7 mouse cellular contexts compared by ENCODE assay signal in the genomic region with DNA sequence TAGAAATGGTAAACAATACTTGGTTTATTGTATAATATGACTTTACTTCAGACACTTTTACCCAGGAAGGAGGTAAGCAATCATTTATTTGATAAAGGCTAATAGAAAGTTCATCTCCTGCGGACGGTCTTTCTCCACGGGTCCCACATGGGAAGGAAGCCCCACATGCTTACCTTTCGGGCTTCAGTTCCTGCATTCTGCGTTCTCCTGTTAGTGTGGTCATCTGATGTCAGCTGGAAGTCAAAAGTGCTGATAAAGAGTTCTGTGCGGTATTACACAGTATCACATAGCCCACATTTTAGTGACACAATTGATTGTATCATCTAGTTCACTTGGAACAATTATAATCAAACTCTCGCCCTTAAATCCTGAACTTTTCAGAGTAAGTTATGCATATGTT. TPM values are rescaled to one million over a fixed set of nuclear protein-coding genes. Genes with fewer than 3 reads are reported as not detected.
DNase-seq lines count a peak whose midpoint lies in the region; ATAC-seq and TF ChIP-seq lines count a peak whose summit lies in the region.

No protein-coding gene starts in this region.

- no peak overlapping the region for H3K27ac ChIP-seq in lung, embryonic 15.5 days
- H3K27ac ChIP-seq in forebrain, embryonic 12.5 days = no peak overlapping the region
- no peak overlapping the region for H3K27ac ChIP-seq in limb, embryonic 15.5 days
- H3K27ac ChIP-seq in stomach, postnatal 0 days (replicated peaks) = no peak overlapping the region

- no peaks in the 10 kb centered on the region for H3K27me3 ChIP-seq in lung, embryonic 15.5 days
- H3K27me3 ChIP-seq in forebrain, embryonic 12.5 days = no peaks in the 10 kb centered on the region
- H3K27me3 ChIP-seq in limb, embryonic 15.5 days = no peaks in the 10 kb centered on the region
- no peaks in the 10 kb centered on the region for H3K27me3 ChIP-seq in stomach, postnatal 0 days (ENCODE audit: control insufficient read depth, insufficient read depth, low read length)

- DNase-seq in lung, adult 18-20 months = no peak
- DNase-seq in stomach, postnatal 0 days (ENCODE audit: low spot score) = no peak
- DNase-seq in frontal cortex, adult 2 months (ENCODE audit: extremely low spot score in 1 of 2, low spot score in 1 of 2) = no peak
- DNase-seq in layer of hippocampus, adult 8-10 months (ENCODE audit: low spot score in 2 of 2) = no peak

- no peak overlapping the region for H3K9ac ChIP-seq in lung, embryonic 15.5 days
- H3K9ac ChIP-seq in forebrain, embryonic 12.5 days = peak overlapping the region; percentile 90; the same call in 1 of the 2 replicates
- no peak overlapping the region for H3K9ac ChIP-seq in limb, embryonic 15.5 days
- no peak overlapping the region for H3K9ac ChIP-seq in stomach, postnatal 0 days (ENCODE audit: low read length)

- ATAC-seq in lung, embryonic 15.5 days (ENCODE audit: borderline replicate concordance, extremely low read depth, low FRiP score, low TSS enrichment) = no peak
- no peak for ATAC-seq in forebrain, embryonic 12.5 days (ENCODE audit: low FRiP score)
- ATAC-seq in limb, embryonic 15.5 days (ENCODE audit: insufficient number of reproducible peaks, low FRiP score, low TSS enrichment, low read depth) = no peak
- no peak for ATAC-seq in stomach, postnatal 0 days (ENCODE audit: low FRiP score, low TSS enrichment)

- H3K4me3 ChIP-seq in lung, embryonic 15.5 days = peak overlapping the region; percentile 81
- H3K4me3 ChIP-seq in forebrain, embryonic 12.5 days (replicated peaks) = peak overlapping the region; percentile 75
- H3K4me3 ChIP-seq in limb, embryonic 15.5 days = peak overlapping the region; percentile 59
- H3K4me3 ChIP-seq in stomach, postnatal 0 days (ENCODE audit: low read depth, low read length) = peak overlapping the region; percentile 71

- no peaks in the 10 kb centered on the region for H3K36me3 ChIP-seq in lung, embryonic 15.5 days
- H3K36me3 ChIP-seq in forebrain, embryonic 12.5 days (replicated peaks) = no peaks in the 10 kb centered on the region
- no peaks in the 10 kb centered on the region for H3K36me3 ChIP-seq in limb, embryonic 15.5 days
- no peaks in the 10 kb centered on the region for H3K36me3 ChIP-seq in stomach, postnatal 0 days (ENCODE audit: control insufficient read depth, insufficient read depth, low read length)

- WGBS in lung, embryonic 15.5 days = 11% methylated on average over 7 of the region's 7 CpGs
- 15% methylated on average over 7 of the region's 7 CpGs for WGBS in forebrain, embryonic 12.5 days
- 15% methylated on average over 7 of the region's 7 CpGs for WGBS in limb, embryonic 15.5 days
- 17% methylated on average over 7 of the region's 7 CpGs for WGBS in stomach, postnatal 0 days

- TF ChIP-seq CTCF in stomach, postnatal 0 days (IDR thresholded peaks at IDR 0.05; ENCODE audit: low read depth) = no peak

- 0 out of 2 replicates have a peak, but pooled peaks cover 2% of the 10 kb centered on the region for H3K4me1 ChIP-seq in lung, embryonic 15.5 days
- peaks cover 16% of the 10 kb centered on the region for H3K4me1 ChIP-seq in forebrain, embryonic 12.5 days
- peaks cover 6% of the 10 kb centered on the region for H3K4me1 ChIP-seq in limb, embryonic 15.5 days
- no peaks in the 10 kb centered on the region for H3K4me1 ChIP-seq in stomach, postnatal 0 days (replicated peaks; ENCODE audit: control insufficient read depth, insufficient read depth)

- H3K9me3 ChIP-seq in lung, embryonic 15.5 days = no peaks in the 10 kb centered on the region
- H3K9me3 ChIP-seq in forebrain, embryonic 12.5 days = no peaks in the 10 kb centered on the region
- no peaks in the 10 kb centered on the region for H3K9me3 ChIP-seq in limb, embryonic 15.5 days
- H3K9me3 ChIP-seq in stomach, postnatal 0 days (ENCODE audit: control insufficient read depth, low read length) = no peaks in the 10 kb centered on the region

- no peak for TF ChIP-seq EP300 in stomach, postnatal 0 days (optimal IDR thresholded peaks at IDR 0.05)

- peak overlapping the region; percentile 77 for H3K4me2 ChIP-seq in lung, embryonic 15.5 days
- H3K4me2 ChIP-seq in forebrain, embryonic 12.5 days = peak overlapping the region; percentile 61
- peak overlapping the region; percentile 67 for H3K4me2 ChIP-seq in limb, embryonic 15.5 days
- H3K4me2 ChIP-seq in stomach, postnatal 0 days (replicated peaks; ENCODE audit: low read depth) = peak overlapping the region; percentile 77

RNA-seq across cellular contexts. Expression of a gene that starts 1.0 kb away (rescaled TPM):
- polyA plus RNA-seq in lung, embryonic 15.5 days (2015; fragmentation: Nextera tagmentation; extraction: Ambion mirVana) = 0.74 and 1.4 TPM in 2 replicates
- 2.3 and 2.6 TPM in 2 replicates for polyA plus RNA-seq in forebrain, embryonic 12.5 days (2016; fragmentation: Nextera tagmentation; extraction: Ambion mirVana)
- polyA plus RNA-seq in limb, embryonic 15.5 days (2015; fragmentation: Nextera tagmentation; extraction: Ambion mirVana) = 1.1 and 1.4 TPM in 2 replicates
- 0.38 and 0.47 TPM in 2 replicates for polyA plus RNA-seq in stomach, postnatal 0 days (2015; fragmentation: Nextera tagmentation; extraction: Ambion mirVana)
- polyA plus RNA-seq in frontal cortex, adult 2 months (2012; rRNA removed) = 10.1 and 10.3 TPM in 2 replicates
- total RNA-seq in layer of hippocampus, adult 8-10 months (2022) = 10 to 100 TPM; 28.6 to 44.0 (median 37.5) TPM
